Mouse (Mus musculus): Measurements from ENCODE around the gene Auts2. TPM values are rescaled to one million over a fixed set of nuclear protein-coding genes. Genes with fewer than 3 reads are reported as not detected.

The Auts2 gene
- polyA plus RNA-seq, 1 experiment from 2014 or later = 34.0 TPM

DNA sequence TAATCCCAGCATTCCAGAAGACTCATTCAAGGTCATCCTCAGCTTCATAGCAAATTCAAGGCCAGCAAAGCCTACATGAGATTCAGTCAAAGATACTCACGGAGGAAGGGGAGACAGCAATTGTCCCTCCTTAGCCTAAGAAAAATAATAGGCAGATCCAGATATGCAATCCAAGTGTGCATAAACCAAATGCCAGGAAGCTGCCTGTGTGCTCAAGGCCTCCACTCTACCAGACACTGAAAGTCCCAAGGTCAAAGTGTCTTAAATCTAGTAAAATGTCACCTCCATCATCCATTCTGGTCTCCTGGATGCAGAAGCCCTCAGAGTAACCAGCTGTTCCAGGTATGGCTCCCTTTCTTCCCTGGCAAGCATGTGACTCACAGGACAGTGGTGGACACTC is 50.4 kb downstream of the Auts2 start:
- no peak overlapping the region for H3K4me3 ChIP-seq

DNA sequence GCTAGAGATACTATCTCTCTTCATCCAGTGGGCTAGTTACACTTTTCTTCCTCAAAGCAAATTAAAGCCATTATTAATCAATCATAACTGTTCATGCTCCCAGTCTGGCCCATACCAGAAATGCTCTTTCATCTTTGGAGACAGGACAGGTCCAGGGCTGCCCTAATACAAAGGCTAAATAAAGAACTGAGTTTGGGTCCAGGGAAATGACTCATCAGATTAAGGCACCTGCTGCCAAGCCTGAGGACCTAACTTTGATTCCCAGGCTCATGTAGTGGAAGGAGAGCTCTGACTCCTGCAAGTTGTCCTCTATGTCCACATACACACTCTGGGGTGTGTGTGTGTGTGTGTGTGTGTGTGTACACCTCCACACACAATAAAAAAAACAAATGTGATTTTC is 51.1 kb downstream of the Auts2 start:
- Histone ChIP-seq H3K4me1 (peaks cover 36% of the 10 kb centered on the region), H3K27me3 (no peaks in the 10 kb centered on the region), H3K27ac (no peak overlapping the region), H3K36me3 (no peaks in the 10 kb centered on the region), H3K9me3 (no peaks in the 10 kb centered on the region), H3K4me2 (no peak overlapping the region), H3K4me3 (no peak overlapping the region), H3K9ac (no peak overlapping the region)
- no peak for ATAC-seq (ENCODE audit: insufficient number of reproducible peaks, low FRiP score, low TSS enrichment, low read depth)

More for the DNA sequence above, 50.4 kb downstream of the Auts2 start:
- Histone ChIP-seq H3K4me1 (peaks cover 33% of the 10 kb centered on the region), H3K36me3 (no peaks in the 10 kb centered on the region), H3K9ac (no peak overlapping the region), H3K4me2 (no peak overlapping the region), H3K9me3 (no peaks in the 10 kb centered on the region), H3K27ac (no peak overlapping the region), H3K27me3 (no peaks in the 10 kb centered on the region)
- WGBS = 91% methylated on average over 1 of the region's 1 CpGs
- no peak for ATAC-seq (ENCODE audit: insufficient number of reproducible peaks, low FRiP score, low TSS enrichment, low read depth)

DNA sequence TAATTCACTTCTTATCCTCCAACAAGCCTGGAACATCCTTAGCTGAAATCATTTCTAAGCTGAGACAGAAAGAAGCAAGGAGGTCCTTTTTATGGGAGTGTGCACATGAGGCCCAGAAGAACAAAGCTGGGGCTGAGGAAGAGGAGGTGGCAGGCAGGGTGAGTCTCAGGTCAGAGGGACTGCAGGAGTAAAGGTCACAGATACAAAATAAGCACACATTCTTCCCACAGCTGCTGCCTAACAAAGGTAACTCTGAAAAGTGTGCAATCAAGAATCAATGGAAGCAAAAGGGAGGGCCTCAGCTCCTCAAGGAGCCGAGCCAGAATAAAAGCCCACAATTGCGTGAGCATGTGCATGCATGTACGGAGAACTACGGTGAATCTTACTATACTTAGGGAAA is 51.6 kb downstream of the Auts2 start:
- H3K27ac ChIP-seq = no peak overlapping the region
- no peaks in the 10 kb centered on the region for H3K36me3 ChIP-seq
- no peak overlapping the region for H3K4me2 ChIP-seq
- H3K9ac ChIP-seq = no peak overlapping the region
- no peak overlapping the region for H3K4me3 ChIP-seq
- no peaks in the 10 kb centered on the region for H3K9me3 ChIP-seq
- 68% methylated on average over 4 of the region's 4 CpGs for WGBS
- ATAC-seq (ENCODE audit: insufficient number of reproducible peaks, low FRiP score, low TSS enrichment, low read depth) = no peak
- peaks cover 42% of the 10 kb centered on the region for H3K4me1 ChIP-seq
- H3K27me3 ChIP-seq = no peaks in the 10 kb centered on the region

DNA sequence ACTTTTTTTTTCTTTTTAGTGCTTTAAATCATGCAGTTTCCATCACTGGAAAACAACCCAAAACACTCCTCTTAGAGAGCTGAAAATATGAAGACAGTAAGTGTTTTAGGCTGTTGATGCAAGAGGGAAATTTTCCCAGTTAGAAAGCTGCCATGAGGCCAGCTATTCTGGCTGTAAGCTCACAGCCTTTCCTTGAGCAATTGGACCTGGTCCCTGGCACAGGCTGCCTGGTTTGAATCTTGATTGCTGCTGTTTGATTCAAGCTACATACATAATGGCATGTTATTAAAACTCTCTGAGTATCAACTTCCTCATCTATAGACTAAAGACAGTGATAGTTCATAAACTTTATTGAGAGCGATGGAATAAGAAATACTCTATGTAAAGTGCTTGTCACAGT is 52.8 kb downstream of the Auts2 start:
- no peak overlapping the region for H3K9ac ChIP-seq
- H3K36me3 ChIP-seq = no peaks in the 10 kb centered on the region
- H3K27ac ChIP-seq = 0 out of 2 replicates have a peak overlapping the region, but pooled peaks have one; percentile 29
- H3K4me2 ChIP-seq = no peak overlapping the region
- H3K4me3 ChIP-seq = no peak overlapping the region
- H3K9me3 ChIP-seq = no peaks in the 10 kb centered on the region
- 84% methylated on average over 1 of the region's 1 CpGs for WGBS
- no peak for ATAC-seq (ENCODE audit: insufficient number of reproducible peaks, low FRiP score, low TSS enrichment, low read depth)
- H3K27me3 ChIP-seq = no peaks in the 10 kb centered on the region
- peaks cover 46% of the 10 kb centered on the region for H3K4me1 ChIP-seq

DNA sequence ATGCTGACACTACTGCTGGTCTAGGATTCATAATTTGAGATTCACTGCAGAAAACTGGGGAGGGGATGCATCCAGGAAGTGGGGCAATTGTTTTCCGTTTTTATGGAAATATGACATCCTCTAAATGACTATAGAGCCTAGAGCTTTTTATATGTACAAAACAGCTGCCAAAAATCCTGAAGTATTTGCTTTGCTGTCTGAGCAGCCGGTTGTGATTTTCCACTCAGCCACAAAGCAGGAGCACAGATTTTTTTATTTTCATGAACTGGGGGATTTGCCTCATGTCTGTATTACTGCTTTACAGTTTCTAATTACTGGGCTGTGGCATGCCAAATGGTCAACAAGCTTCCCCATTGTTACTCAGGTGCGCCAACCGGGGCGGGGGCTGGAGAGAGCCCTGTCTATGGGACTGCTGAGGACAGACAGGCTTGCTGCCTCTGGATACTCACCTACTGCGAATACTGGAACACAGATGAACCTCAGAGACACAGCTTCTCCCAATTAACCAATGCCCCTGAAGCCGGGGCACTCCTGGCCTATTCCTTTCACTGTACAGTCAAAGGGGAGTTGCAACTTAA is 53.3 kb downstream of the Auts2 start:
- Histone ChIP-seq H3K4me2 (no peak overlapping the region), H3K27ac (peak overlapping the region; percentile 29; the same call in 1 of the 2 replicates), H3K4me1 (peaks cover 46% of the 10 kb centered on the region), H3K9me3 (no peaks in the 10 kb centered on the region), H3K9ac (no peak overlapping the region), H3K27me3 (no peaks in the 10 kb centered on the region), H3K4me3 (no peak overlapping the region), H3K36me3 (no peaks in the 10 kb centered on the region)
- WGBS = 33% methylated on average over 7 of the region's 7 CpGs
- 0 out of 2 replicates have a peak, but pooled peaks have one; percentile 55 for ATAC-seq (ENCODE audit: insufficient number of reproducible peaks, low FRiP score, low TSS enrichment, low read depth)

DNA sequence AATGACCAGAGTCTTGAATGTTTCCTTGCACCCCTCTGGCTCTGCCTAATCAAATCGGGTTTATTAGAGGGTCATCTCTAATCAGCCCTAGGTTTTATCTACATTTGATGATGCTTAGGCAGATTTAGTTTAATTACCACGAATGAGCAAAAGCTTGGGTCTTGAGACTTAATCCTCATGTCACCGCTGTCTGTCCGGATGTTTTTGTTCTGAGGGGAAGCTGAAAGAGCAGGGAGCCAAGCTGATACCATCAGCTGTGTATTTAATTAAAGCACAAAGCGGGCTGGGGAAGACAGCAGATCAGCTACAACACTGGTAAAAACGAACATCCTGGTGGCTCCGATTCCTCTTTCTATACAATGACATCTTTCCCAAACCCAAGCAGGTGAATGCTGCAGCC is 56.3 kb downstream of the Auts2 start:
- H3K27ac ChIP-seq = no peak overlapping the region
- no peak for ATAC-seq (ENCODE audit: insufficient number of reproducible peaks, low FRiP score, low TSS enrichment, low read depth)
- H3K9ac ChIP-seq = no peak overlapping the region
- H3K27me3 ChIP-seq = no peaks in the 10 kb centered on the region
- WGBS = 69% methylated on average over 7 of the region's 7 CpGs
- peaks cover 51% of the 10 kb centered on the region for H3K4me1 ChIP-seq
- no peak overlapping the region for H3K4me3 ChIP-seq
- no peaks in the 10 kb centered on the region for H3K9me3 ChIP-seq
- no peak overlapping the region for H3K4me2 ChIP-seq
- no peaks in the 10 kb centered on the region for H3K36me3 ChIP-seq

DNA sequence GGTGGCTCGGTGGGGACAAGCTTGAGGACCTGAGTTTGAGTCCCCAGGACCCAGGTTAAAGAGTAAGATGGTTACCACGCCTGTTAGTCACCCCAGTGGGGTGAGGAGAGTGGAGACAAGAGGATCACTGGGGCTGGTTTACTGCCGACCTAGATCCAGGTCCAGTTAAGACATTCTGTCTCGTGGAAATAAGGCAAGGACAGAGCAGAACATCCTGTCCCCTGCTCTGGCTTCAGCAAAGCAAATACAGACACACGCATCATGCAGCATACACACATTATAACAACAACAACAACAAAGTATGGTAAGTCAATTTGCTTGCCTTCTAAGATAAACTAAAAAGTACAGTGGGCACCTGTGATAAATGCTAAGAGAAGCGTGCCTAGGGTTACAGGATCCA is 57.1 kb downstream of the Auts2 start:
- Histone ChIP-seq H3K4me3 (no peak overlapping the region), H3K27me3 (no peaks in the 10 kb centered on the region), H3K4me2 (no peak overlapping the region), H3K4me1 (peaks cover 48% of the 10 kb centered on the region), H3K36me3 (no peaks in the 10 kb centered on the region), H3K27ac (no peak overlapping the region), H3K9me3 (no peaks in the 10 kb centered on the region), H3K9ac (no peak overlapping the region)
- WGBS = 87% methylated on average over 6 of the region's 6 CpGs
- ATAC-seq (ENCODE audit: insufficient number of reproducible peaks, low FRiP score, low TSS enrichment, low read depth) = no peak

DNA sequence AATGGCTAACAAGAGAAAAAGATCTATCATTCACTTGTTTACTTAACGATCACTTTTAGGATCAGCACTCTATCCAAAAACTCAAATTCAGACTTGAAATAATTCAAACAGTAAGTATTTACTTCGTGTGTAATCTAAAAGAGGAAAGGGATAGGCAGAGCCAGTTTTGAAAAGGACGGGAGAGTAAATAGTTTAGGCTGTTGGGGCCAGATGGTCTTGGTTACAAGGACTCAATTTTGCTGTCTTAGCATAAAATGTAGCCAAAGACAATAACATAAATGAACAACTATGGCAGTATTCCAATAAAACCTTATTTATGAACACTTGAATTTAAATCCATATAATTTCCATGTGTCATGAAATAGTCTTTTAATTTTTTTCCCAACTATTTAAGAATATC is 57.7 kb downstream of the Auts2 start:
- peaks cover 46% of the 10 kb centered on the region for H3K4me1 ChIP-seq
- no peaks in the 10 kb centered on the region for H3K9me3 ChIP-seq
- WGBS = 44% methylated on average over 3 of the region's 3 CpGs
- no peaks in the 10 kb centered on the region for H3K36me3 ChIP-seq
- no peak overlapping the region for H3K27ac ChIP-seq
- no peak overlapping the region for H3K4me2 ChIP-seq
- no peak for ATAC-seq (ENCODE audit: insufficient number of reproducible peaks, low FRiP score, low TSS enrichment, low read depth)
- no peak overlapping the region for H3K4me3 ChIP-seq
- no peaks in the 10 kb centered on the region for H3K27me3 ChIP-seq
- no peak overlapping the region for H3K9ac ChIP-seq

DNA sequence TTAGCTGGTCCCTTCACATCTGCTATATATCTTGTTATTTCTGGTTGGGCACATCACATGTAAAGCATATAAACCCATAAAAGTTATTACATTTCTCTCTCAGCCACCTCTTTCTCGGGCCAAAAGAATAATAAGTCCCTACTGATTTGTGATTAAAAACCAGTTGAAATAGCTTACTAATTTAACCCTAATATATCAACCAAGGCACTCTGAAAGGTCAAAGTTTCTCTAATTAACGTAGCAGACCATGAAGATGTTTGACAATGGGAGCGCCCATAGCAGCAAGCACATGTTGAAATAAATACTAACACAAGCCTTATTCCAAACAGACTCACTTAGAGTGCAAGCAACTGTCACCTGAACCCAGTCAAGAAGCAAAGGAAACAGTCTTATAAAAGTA is 61.7 kb downstream of the Auts2 start:
- Histone ChIP-seq H3K4me3 (no peak overlapping the region), H3K27me3 (no peaks in the 10 kb centered on the region), H3K9ac (no peak overlapping the region), H3K27ac (no peak overlapping the region), H3K4me1 (peaks cover 27% of the 10 kb centered on the region), H3K36me3 (no peaks in the 10 kb centered on the region), H3K4me2 (no peak overlapping the region), H3K9me3 (no peaks in the 10 kb centered on the region)
- ATAC-seq (ENCODE audit: insufficient number of reproducible peaks, low FRiP score, low TSS enrichment, low read depth) = no peak
- WGBS = 47% methylated on average over 3 of the region's 3 CpGs

DNA sequence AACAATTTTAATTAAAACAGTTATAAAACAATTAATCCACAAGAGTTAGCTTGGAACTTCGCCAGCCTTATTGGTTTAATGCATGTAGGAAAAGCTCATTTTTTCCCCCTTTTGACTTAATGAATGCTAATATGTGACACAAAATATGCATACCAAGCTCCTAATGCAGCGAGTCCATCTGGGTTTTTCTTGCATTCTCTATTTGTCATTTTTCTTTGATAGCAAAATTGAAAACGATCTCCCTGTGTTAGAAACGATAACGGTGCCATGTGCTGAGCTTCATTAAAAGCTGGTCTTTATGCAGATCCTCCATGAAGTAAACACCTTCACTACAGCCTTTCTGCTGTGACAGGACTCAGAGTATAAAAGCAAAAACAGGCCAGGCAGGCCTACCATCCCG is 62.7 kb downstream of the Auts2 start:
- H3K4me2 ChIP-seq = no peak overlapping the region
- no peaks in the 10 kb centered on the region for H3K36me3 ChIP-seq
- 68% methylated on average over 6 of the region's 6 CpGs for WGBS
- peaks cover 23% of the 10 kb centered on the region for H3K4me1 ChIP-seq
- no peaks in the 10 kb centered on the region for H3K9me3 ChIP-seq
- no peak overlapping the region for H3K9ac ChIP-seq
- no peaks in the 10 kb centered on the region for H3K27me3 ChIP-seq
- H3K4me3 ChIP-seq = no peak overlapping the region
- ATAC-seq (ENCODE audit: insufficient number of reproducible peaks, low FRiP score, low TSS enrichment, low read depth) = no peak
- H3K27ac ChIP-seq = no peak overlapping the region

DNA sequence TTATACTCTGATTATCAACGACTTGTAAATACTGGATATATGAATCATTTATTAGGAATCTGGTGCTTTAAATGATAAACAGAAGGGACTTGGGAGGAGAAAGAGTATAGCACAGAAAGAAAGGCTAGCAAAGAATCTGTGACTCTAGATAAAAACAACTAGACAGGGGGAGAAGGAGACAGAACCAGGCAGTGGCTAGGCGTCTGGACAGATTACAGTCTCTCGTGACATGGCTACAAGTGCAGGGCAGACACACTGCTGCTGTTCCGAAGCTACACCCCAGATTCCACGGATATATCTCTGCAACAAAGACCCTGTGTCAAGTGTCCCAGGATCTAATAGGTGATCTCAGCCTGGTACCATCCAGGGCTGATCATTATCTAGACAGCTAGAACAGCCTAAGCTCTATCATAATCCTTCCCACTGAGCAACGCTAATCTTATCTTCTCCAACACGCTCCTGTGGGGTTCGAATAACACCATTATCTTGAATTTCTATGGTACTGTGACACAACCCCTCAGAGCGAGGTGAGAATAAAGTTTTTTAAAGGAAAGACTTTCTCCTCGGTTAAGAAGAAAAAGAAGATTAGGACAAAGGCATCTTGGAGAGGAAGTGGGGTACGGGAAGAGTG is 63.8 kb downstream of the Auts2 start:
- H3K36me3 ChIP-seq = no peaks in the 10 kb centered on the region
- no peaks in the 10 kb centered on the region for H3K27me3 ChIP-seq
- 64% methylated on average over 11 of the region's 11 CpGs for WGBS
- no peak overlapping the region for H3K4me3 ChIP-seq
- no peak overlapping the region for H3K9ac ChIP-seq
- peaks cover 25% of the 10 kb centered on the region for H3K4me1 ChIP-seq
- H3K27ac ChIP-seq = no peak overlapping the region
- no peaks in the 10 kb centered on the region for H3K9me3 ChIP-seq
- no peak for ATAC-seq (ENCODE audit: insufficient number of reproducible peaks, low FRiP score, low TSS enrichment, low read depth)
- no peak overlapping the region for H3K4me2 ChIP-seq

DNA sequence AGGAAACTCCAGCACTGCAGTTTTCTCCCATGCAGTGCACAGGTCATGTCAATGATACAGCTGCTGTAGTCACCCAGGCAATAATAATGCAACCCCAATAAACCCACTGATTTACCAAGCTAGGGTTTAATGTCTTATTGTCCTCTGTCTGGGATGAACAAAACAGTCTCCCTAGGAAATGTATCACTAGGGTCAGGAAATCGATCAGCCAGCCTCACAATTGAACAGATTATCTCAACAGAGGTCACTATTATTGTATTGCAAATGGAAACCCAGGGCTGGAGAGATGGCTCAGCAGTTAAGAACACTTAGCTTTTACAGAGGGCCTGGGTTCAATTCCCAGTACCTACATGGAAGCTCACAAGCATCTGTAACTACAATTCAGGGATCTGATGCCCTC is 65.6 kb downstream of the Auts2 start:
- 81% methylated on average over 1 of the region's 1 CpGs for WGBS
- Histone ChIP-seq H3K9ac (no peak overlapping the region), H3K9me3 (no peaks in the 10 kb centered on the region), H3K36me3 (no peaks in the 10 kb centered on the region), H3K27me3 (no peaks in the 10 kb centered on the region), H3K4me1 (peaks cover 19% of the 10 kb centered on the region), H3K4me2 (no peak overlapping the region), H3K27ac (no peak overlapping the region), H3K4me3 (no peak overlapping the region)
- no peak for ATAC-seq (ENCODE audit: insufficient number of reproducible peaks, low FRiP score, low TSS enrichment, low read depth)

DNA sequence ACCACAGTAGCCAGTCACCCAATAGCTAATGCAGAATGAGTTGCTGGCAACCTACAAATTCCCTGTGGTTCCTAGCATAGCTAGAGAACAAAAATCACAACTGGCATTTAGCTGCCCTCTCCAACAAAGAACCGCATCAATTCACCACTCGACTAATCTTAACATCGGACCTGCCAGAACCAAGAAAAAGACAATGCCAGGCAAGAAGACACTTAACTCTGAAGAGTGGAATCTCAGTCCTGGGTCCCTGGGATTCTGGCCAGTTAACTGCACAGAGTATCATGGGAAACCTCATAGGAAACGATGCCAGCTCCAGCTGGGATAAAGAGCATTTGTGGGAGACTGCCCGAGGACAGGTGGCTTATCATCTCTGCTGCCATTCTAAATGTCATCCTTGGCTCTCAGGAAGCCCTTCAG is 70.2 kb downstream of the Auts2 start:
- Histone ChIP-seq H3K27ac (no peak overlapping the region), H3K36me3 (no peaks in the 10 kb centered on the region), H3K9ac (no peak overlapping the region), H3K4me3 (no peak overlapping the region), H3K4me1 (peaks cover 9% of the 10 kb centered on the region), H3K9me3 (no peaks in the 10 kb centered on the region), H3K4me2 (no peak overlapping the region), H3K27me3 (no peaks in the 10 kb centered on the region)
- no peak for ATAC-seq (ENCODE audit: insufficient number of reproducible peaks, low FRiP score, low TSS enrichment, low read depth)
- 73% methylated on average over 5 of the region's 5 CpGs for WGBS

All from limb, embryonic 15.5 days (tissue).